Mouse (Mus musculus): ENCODE results near the gene Capn1. TPM values are rescaled to one million over a fixed set of nuclear protein-coding genes. Genes with fewer than 3 reads are reported as not detected.

Gene Capn1
- polyA plus RNA-seq, 1 experiment from 2014 or later: 11.6 TPM

DNA sequence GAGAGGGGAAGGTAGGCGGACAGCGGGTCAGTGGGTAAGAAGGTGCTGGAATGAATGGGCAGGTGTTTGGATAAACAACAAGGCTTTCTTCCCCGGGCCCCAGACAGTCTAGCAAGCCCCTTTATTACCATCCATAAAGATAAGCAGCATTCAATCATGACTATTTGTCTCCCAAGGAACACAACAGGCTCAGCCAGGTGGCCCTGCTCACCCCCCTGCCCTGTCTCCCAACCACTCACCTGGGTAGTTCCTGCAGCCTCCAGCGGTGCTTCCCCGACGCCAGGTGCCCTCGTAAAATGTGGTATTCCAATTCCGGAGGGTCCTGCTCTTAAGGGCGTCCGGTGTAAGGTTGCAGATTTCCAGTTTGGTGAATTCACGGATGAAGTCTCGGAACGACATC is 8.7 kb downstream of the Capn1 start:
- ATAC-seq (ENCODE audit: borderline replicate concordance, extremely low read depth, low FRiP score, low TSS enrichment): no peak
- no peak overlapping the region for H3K27ac ChIP-seq
- no peaks in the 10 kb centered on the region for H3K4me1 ChIP-seq
- peaks cover 6% of the 10 kb centered on the region; the same call in 1 of the 2 replicates for H3K36me3 ChIP-seq
- no peak overlapping the region for H3K4me2 ChIP-seq
- no peak overlapping the region for H3K4me3 ChIP-seq
- WGBS: 73% methylated on average over 13 of the region's 13 CpGs
- no peak overlapping the region for H3K9ac ChIP-seq
- H3K27me3 ChIP-seq: no peaks in the 10 kb centered on the region
- H3K9me3 ChIP-seq: no peaks in the 10 kb centered on the region

DNA sequence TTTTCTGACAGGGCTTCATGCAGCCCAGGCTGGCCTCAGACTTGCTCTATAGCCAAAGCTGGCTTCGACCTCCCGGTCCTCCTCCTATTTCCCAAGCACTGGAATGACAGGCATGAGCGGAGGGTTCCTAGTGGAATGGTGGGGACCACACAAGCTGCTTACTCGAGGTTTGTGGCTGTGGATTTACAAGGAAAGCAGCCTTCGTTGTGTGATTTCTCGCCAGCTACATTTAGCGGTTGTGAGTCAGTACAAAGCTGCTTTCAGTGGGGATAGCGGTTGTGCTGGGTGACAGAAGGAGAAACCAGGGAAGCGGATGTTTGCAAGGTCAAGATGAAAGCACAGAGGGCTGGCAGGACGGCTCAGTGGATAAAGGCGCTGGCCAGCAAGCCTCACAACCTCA is 10.2 kb downstream of the Capn1 start:
- H3K4me3 ChIP-seq: no peak overlapping the region
- no peak overlapping the region for H3K27ac ChIP-seq
- H3K27me3 ChIP-seq: no peaks in the 10 kb centered on the region
- 49% methylated on average over 11 of the region's 11 CpGs for WGBS
- no peaks in the 10 kb centered on the region for H3K9me3 ChIP-seq
- ATAC-seq (ENCODE audit: borderline replicate concordance, extremely low read depth, low FRiP score, low TSS enrichment): no peak
- peaks cover 6% of the 10 kb centered on the region; the same call in 1 of the 2 replicates for H3K36me3 ChIP-seq
- no peak overlapping the region for H3K9ac ChIP-seq
- H3K4me1 ChIP-seq: no peaks in the 10 kb centered on the region
- no peak overlapping the region for H3K4me2 ChIP-seq

DNA sequence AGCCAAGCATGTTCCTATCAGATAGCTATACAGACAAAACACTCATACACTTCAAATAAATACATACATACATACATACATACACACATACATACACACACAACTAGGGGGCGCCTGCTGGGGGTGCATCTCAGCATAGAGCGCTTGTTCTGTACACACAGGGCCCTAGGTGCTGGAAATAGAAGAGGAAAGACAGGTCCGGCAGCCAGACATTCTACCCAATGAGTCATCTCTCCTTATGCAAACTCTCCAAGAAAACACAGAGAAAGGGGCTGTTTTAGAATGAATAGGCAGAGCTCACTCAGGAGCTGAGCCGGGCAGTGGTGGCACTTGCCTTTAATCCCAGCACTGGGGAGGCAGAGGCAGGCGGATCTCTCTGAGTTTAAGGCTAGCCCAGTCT is 15.7 kb downstream of the Capn1 start:
- Histone ChIP-seq H3K27ac (no peak overlapping the region), H3K27me3 (no peaks in the 10 kb centered on the region), H3K9me3 (no peaks in the 10 kb centered on the region), H3K36me3 (peaks cover 3% of the 10 kb centered on the region; the same call in 1 of the 2 replicates), H3K4me1 (no peaks in the 10 kb centered on the region), H3K4me3 (no peak overlapping the region), H3K9ac (no peak overlapping the region), H3K4me2 (no peak overlapping the region)
- 60% methylated on average over 5 of the region's 5 CpGs for WGBS
- no peak for ATAC-seq (ENCODE audit: borderline replicate concordance, extremely low read depth, low FRiP score, low TSS enrichment)

DNA sequence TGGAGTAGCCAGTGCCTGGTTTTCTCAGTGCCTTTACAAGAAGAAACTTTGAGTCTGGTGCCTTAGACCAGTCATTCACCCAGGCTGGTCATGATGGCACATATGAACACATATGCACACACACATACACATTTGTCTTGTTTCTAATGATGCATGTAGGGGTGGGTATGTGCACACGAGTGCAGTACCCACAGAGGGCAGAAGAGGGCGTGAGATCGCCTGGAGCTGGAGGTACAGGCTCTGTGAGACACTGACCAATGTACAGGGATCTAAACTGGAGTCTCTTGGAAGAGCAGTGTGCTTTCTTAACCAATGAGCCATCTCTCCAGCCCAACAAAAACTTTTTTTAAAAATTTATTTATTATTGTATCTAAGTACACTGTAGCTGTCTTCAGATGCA is 17.5 kb downstream of the Capn1 start:
- Histone ChIP-seq H3K4me2 (no peak overlapping the region), H3K9me3 (no peaks in the 10 kb centered on the region), H3K36me3 (peaks cover 3% of the 10 kb centered on the region; the same call in 1 of the 2 replicates), H3K27ac (no peak overlapping the region), H3K27me3 (no peaks in the 10 kb centered on the region), H3K9ac (no peak overlapping the region), H3K4me3 (no peak overlapping the region), H3K4me1 (no peaks in the 10 kb centered on the region)
- no peak for ATAC-seq (ENCODE audit: borderline replicate concordance, extremely low read depth, low FRiP score, low TSS enrichment)
- 77% methylated on average over 3 of the region's 3 CpGs for WGBS

DNA sequence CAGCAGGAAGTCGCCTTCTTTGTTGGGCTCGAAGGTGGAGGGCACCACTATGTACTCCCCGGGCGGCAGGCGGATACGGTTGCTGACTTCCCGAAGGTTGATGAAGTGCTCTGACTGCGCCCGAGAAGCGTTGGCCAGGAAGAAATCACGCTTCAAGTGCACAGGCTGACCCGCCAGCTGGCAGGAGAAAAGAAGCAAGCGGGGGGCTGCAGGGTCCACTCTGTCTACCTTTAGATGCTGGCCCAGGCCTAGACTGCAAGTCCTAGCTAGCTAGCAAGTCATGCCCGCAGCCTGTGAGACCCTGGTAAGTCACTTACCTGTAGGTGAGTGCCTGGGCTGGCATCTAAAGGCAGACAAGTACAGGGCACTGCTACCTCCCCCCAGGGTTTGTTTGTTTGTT is 21.0 kb downstream of the Capn1 start:
- no peak overlapping the region for H3K9ac ChIP-seq
- H3K27me3 ChIP-seq: no peaks in the 10 kb centered on the region
- H3K27ac ChIP-seq: no peak overlapping the region
- no peaks in the 10 kb centered on the region for H3K9me3 ChIP-seq
- no peak overlapping the region for H3K4me3 ChIP-seq
- H3K4me2 ChIP-seq: no peak overlapping the region
- WGBS: 70% methylated on average over 14 of the region's 14 CpGs
- peaks cover 10% of the 10 kb centered on the region for H3K36me3 ChIP-seq
- no peak for ATAC-seq (ENCODE audit: borderline replicate concordance, extremely low read depth, low FRiP score, low TSS enrichment)
- H3K4me1 ChIP-seq: peaks cover 4% of the 10 kb centered on the region

DNA sequence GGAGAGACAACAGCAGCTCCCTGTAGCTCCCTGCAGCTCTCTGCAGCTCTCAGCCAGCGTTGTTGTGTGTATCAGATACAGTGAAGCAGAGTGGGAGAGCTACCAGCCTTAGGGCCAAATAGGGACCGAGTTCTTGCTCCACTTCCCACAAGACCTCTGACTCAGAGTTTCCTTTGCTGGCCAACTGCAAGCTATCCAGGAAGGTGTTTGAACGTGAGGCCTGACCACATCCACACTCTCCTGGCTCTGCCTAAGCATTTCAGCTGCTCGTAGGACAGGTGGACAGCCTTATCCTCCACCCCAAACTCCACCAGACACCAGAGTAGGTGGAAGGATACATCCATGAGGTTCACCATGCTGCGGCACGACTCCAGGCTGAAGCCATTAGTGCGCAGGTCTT is 23.7 kb downstream of the Capn1 start:
- Histone ChIP-seq H3K27me3 (no peaks in the 10 kb centered on the region), H3K9ac (no peak overlapping the region), H3K36me3 (peaks cover 7% of the 10 kb centered on the region), H3K4me3 (no peak overlapping the region), H3K4me1 (peaks cover 20% of the 10 kb centered on the region), H3K9me3 (no peaks in the 10 kb centered on the region), H3K27ac (no peak overlapping the region), H3K4me2 (no peak overlapping the region)
- ATAC-seq (ENCODE audit: borderline replicate concordance, extremely low read depth, low FRiP score, low TSS enrichment): no peak
- 75% methylated on average over 7 of the region's 7 CpGs for WGBS

DNA sequence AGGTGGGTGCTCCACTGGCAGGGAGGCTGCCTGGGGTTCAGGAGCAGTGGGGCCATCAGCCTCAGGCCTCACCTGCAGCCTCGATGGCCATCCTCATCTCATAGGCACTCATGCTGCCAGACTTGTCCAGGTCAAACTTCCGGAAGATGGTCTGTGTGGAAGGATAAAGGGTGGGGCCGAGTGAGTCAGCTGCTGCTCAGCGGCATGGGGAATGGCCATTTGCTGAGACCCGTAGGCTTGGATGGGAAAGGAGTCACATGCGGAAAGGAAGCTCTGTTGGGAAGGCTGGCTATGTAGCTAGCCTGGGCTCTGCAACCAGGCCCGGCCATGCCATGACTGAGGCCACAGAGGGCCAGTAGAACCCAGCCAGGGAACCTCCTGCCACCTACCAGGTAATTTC is 24.2 kb downstream of the Capn1 start:
- no peak for ATAC-seq (ENCODE audit: borderline replicate concordance, extremely low read depth, low FRiP score, low TSS enrichment)
- Histone ChIP-seq H3K36me3 (peaks cover 7% of the 10 kb centered on the region; the same call in 1 of the 2 replicates), H3K4me2 (no peak overlapping the region), H3K27me3 (no peaks in the 10 kb centered on the region), H3K4me1 (peaks cover 20% of the 10 kb centered on the region), H3K9ac (no peak overlapping the region), H3K27ac (no peak overlapping the region), H3K4me3 (no peak overlapping the region), H3K9me3 (no peaks in the 10 kb centered on the region)
- 81% methylated on average over 7 of the region's 7 CpGs for WGBS

DNA sequence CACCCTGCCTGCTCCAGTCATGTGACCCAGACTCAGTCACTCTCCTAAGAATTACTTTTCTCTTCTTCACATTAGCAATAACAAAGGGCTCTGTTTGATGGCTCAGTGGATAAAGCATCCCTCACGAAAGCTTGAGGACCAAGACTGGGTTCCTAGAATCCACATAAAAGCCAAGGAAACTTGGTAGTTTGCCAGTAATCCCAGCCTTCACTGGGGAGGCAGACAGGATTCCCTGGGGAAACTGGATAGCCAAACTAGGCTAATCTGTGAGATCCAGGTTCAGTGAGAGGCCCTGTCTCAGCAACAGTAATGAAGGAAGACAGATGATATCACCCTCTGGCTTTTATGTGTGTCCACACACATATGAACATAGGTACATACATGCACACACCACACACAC is 24.8 kb downstream of the Capn1 start:
- H3K4me1 ChIP-seq: peaks cover 20% of the 10 kb centered on the region
- no peaks in the 10 kb centered on the region for H3K9me3 ChIP-seq
- H3K27ac ChIP-seq: no peak overlapping the region
- no peak overlapping the region for H3K4me3 ChIP-seq
- no peak overlapping the region for H3K9ac ChIP-seq
- ATAC-seq (ENCODE audit: borderline replicate concordance, extremely low read depth, low FRiP score, low TSS enrichment): no peak
- H3K36me3 ChIP-seq: peaks cover 7% of the 10 kb centered on the region; the same call in 1 of the 2 replicates
- H3K27me3 ChIP-seq: no peaks in the 10 kb centered on the region
- no peak overlapping the region for H3K4me2 ChIP-seq
- 57% methylated on average over 1 of the region's 1 CpGs for WGBS

DNA sequence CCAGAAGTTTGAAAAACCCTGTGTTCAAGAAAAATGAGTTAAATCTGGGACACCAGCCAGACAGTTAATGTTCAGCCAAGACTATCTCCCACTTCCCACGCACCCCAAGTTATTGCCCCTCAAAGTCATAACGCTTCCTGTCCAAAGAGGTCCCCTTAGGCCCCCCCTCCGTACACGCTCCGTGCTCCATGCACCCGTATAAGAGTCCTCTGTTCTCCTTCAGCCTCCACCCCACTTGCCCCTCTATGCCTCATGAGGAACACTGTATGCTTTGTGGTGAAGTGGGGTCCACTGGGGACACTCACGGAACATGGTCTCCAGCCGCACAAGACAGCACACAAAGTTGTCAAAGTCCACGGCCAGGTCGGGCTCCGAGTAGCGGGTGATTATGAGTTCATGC is 25.7 kb downstream of the Capn1 start:
- H3K9me3 ChIP-seq: no peaks in the 10 kb centered on the region
- H3K27ac ChIP-seq: 0 out of 2 replicates have a peak overlapping the region, but pooled peaks have one; percentile 23
- no peaks in the 10 kb centered on the region for H3K27me3 ChIP-seq
- peaks cover 20% of the 10 kb centered on the region for H3K4me1 ChIP-seq
- peaks cover 7% of the 10 kb centered on the region; the same call in 1 of the 2 replicates for H3K36me3 ChIP-seq
- no peak for ATAC-seq (ENCODE audit: borderline replicate concordance, extremely low read depth, low FRiP score, low TSS enrichment)
- WGBS: 65% methylated on average over 12 of the region's 12 CpGs
- no peak overlapping the region for H3K4me3 ChIP-seq
- H3K4me2 ChIP-seq: no peak overlapping the region
- no peak overlapping the region for H3K9ac ChIP-seq

DNA sequence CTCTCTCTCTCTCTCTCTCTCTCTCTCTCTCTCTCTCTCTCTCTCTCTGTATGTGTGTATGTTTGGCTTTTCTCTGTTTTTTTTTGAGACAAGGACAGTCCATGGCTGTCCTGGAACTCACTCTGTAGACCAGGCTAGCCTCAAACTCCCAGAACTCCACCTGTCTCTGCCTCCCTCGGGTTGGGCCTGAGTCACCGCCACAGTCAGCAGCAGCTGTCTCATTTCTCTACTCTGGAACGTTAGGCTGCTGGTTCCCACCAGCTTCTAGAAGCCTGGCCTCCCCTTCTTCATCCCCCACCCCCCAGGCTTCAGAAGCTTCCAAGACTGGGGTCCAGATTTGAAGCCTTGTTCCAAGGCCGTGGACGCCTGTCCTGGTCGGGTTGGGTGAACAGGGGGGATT is 26.1 kb downstream of the Capn1 start:
- 0 out of 2 replicates have a peak overlapping the region, but pooled peaks have one; percentile 23 for H3K27ac ChIP-seq
- H3K4me2 ChIP-seq: peak overlapping the region; percentile 43; the same call in 1 of the 2 replicates
- WGBS: 48% methylated on average over 6 of the region's 6 CpGs

DNA sequence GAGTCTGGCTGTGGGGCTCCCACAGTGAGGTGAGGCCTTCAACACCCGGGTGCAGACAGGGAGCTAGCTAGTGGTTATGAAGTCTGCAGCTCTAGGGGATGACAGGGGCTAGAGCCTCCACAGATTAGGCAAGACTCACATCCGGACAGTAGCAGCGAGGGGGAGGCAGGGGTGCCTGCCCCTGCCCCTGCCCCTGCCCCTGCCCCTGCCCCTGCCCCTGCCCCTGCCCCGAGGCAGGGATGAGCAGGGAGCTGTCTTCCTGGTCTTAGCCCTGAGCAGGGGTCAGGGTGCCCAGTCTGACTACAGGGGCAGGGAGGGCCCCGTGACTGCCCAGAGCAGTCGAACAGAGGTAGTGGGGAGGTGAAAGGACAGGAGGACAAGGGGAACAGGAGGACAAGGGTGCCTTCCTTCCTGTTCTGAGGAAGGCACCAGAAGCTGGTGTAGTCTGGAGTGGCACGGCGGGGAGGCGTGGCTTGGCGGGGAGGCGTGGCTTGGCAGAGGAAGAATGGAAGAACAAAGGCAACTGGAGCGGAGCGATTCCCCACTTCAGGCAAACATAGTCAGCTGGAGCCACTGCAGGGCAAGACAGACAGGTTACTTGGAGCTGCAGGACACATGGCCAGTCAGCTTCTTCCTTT is 26.8 kb downstream of the Capn1 start:
- 6% methylated on average over 12 of the region's 13 CpGs for WGBS
- peak; percentile 49; the same call in 1 of the 2 replicates for ATAC-seq (ENCODE audit: borderline replicate concordance, extremely low read depth, low FRiP score, low TSS enrichment)
- Histone ChIP-seq H3K4me2 (peak overlapping the region; percentile 43), H3K27me3 (no peaks in the 10 kb centered on the region), H3K36me3 (peaks cover 7% of the 10 kb centered on the region; the same call in 1 of the 2 replicates), H3K9ac (0 out of 2 replicates have a peak overlapping the region, but pooled peaks have one; percentile 21), H3K9me3 (no peaks in the 10 kb centered on the region), H3K4me1 (peaks cover 20% of the 10 kb centered on the region), H3K4me3 (no peak overlapping the region), H3K27ac (peak overlapping the region; percentile 50)

More for the DNA sequence above, 26.1 kb downstream of the Capn1 start:
- no peak overlapping the region for H3K9ac ChIP-seq
- H3K36me3 ChIP-seq: peaks cover 7% of the 10 kb centered on the region; the same call in 1 of the 2 replicates
- no peak for ATAC-seq (ENCODE audit: borderline replicate concordance, extremely low read depth, low FRiP score, low TSS enrichment)
- H3K4me3 ChIP-seq: no peak overlapping the region
- no peaks in the 10 kb centered on the region for H3K9me3 ChIP-seq
- H3K4me1 ChIP-seq: peaks cover 20% of the 10 kb centered on the region
- H3K27me3 ChIP-seq: no peaks in the 10 kb centered on the region

DNA sequence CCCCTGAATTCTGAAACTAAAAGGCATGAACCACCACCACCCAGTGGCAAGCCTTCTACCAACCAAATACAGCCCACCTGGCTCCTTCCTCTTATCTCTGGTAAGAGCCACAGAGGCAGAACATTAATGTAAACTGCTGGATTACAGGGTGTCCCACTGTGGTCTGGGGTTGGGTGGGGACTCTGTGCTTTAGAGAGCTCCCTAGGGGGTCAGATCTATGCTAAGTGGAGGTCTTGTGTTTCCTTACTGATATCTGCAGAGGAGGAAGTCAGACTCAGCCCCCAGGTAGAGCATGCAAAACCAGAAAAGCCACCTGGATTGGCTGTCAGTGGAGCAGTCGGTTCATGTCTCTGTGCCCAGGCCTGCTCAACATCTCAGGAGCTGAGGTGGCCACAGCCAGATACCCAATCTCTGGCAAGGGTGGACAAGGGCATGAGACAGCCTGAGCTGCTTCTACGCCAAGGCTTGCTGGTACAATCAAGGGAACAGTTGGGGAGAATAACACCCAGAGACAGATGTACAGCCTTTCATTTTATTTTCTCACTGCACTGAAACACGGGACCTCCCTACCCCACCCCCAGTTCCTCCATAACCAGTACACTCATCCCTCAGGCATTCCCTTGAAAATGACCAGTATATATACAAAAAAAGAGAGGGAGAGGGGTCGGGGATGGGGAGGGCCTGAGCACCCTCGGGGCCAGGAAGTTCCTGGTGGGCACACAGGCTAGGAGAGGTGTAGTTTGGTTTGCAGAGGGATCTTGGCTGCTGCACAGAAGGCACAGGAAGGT is 27.5 kb downstream of the Capn1 start:
- Histone ChIP-seq H3K27me3 (no peaks in the 10 kb centered on the region), H3K9me3 (no peaks in the 10 kb centered on the region), H3K9ac (no peak overlapping the region), H3K4me3 (no peak overlapping the region), H3K36me3 (peaks cover 7% of the 10 kb centered on the region; the same call in 1 of the 2 replicates), H3K27ac (peak overlapping the region; percentile 50; the same call in 1 of the 2 replicates), H3K4me2 (no peak overlapping the region), H3K4me1 (peaks cover 20% of the 10 kb centered on the region)
- 0 out of 2 replicates have a peak, but pooled peaks have one; percentile 3 for ATAC-seq (ENCODE audit: borderline replicate concordance, extremely low read depth, low FRiP score, low TSS enrichment)
- WGBS: 40% methylated on average over 5 of the region's 5 CpGs

All from lung, embryonic 15.5 days (tissue).